Mouse (Mus musculus): ENCODE results near the gene Ifnb1. TPM values are rescaled to one million over a fixed set of nuclear protein-coding genes. Genes with fewer than 3 reads are reported as not detected.
"Not testable (repeated sequence)": the region's sequence is repeated elsewhere in the genome, so short reads cannot be mapped to it uniquely, and the experiment has no call there.

Gene Ifnb1
- total RNA-seq (2015) (not detected in 2 replicates), total RNA-seq (2017) (not detected in 2 replicates)

DNA sequence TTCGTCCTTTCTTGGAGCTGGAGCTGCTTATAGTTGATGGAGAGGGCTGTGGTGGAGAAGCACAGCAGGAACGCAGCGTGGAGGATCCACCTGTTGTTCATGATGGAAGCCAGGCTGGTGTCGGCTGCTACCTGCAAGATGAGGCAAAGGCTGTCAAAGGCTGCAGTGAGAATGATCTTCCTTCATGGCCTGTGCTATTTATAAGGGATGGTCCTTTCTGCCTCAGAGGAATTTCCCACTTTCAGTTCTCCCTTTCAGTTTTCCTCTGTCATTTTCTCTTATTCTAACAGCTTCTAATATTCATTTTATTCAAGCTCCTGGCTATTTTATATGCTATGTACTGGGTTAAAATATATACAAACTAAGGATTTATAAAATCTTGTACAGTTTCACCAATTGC lies at the start of gene Ifnb1:
Gene Ifnb1 (minus strand): TSS at position 101 of the 400 bp plus-strand sequence.
- no peak for ATAC-seq (ENCODE audit: poor library complexity, severe bottlenecking)

DNA sequence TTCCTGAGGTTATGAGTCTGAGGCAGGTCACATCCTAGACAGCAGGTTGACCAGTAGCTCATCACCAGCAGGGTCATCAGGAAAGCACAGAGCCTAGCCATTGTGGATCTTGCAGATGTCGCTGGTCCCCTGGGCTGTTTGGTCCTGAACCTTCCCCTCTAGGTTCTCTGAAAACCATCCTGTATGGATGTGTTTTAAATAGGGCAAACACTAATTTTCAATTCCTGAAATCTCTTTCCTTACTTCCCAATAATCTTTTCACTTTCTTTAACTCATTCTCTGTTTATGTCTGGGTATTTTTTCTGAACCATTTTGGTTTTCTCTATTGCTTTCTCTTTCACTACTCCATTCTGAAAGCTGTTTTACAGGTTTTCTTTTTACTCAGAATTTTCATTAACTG lies 49.1 kb upstream of the Ifnb1 start, which contains the start of gene Ifna14:
Gene Ifna14 (minus strand): TSS at position 101 of the 400 bp plus-strand sequence.
- ATAC-seq (ENCODE audit: poor library complexity, severe bottlenecking), result no peak

DNA sequence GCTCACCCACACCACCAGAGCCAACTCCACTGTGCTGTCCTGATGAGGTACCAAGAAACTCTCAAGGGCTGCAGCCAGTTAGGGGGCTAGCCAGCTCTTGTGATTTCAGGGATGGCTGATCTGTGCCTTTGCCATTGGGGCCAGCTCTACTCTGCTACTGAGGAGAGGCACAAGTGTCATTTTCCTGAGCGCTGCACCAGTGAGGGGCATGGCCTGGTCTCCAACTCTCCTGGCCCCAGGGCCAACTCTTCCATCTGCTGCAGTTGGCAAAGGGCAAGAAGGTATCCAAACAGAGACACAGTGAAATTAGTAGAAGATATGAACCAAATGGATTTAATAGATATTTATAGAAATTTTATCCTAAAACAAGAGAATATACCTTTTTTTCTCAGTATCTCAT lies 39.2 kb upstream of the Ifnb1 start:
- no peak for ATAC-seq (ENCODE audit: poor library complexity, severe bottlenecking)

DNA sequence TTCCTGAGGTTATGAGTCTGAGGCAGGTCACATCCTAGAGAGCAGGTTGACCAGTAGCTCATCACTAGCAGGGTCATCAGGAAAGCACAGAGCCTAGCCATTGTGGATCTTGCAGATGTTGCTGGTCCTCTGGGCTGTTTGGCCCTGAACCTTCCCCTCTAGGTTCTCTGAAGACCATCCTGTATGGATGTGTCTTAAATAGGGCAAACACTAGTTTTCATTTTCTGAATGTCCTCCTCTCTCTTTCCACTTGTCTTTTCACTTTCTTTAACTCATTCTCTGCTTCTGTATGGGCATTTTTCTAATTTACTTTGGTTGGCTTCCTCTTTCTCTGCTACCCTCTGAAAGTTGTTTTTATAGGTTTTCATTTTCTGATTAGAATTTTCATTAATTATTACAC lies 35.6 kb upstream of the Ifnb1 start, which contains the start of gene Ifna15:
Gene Ifna15 (minus strand): TSS at position 101 of the 400 bp plus-strand sequence.
- ATAC-seq (ENCODE audit: poor library complexity, severe bottlenecking), result not testable (repeated sequence)

DNA sequence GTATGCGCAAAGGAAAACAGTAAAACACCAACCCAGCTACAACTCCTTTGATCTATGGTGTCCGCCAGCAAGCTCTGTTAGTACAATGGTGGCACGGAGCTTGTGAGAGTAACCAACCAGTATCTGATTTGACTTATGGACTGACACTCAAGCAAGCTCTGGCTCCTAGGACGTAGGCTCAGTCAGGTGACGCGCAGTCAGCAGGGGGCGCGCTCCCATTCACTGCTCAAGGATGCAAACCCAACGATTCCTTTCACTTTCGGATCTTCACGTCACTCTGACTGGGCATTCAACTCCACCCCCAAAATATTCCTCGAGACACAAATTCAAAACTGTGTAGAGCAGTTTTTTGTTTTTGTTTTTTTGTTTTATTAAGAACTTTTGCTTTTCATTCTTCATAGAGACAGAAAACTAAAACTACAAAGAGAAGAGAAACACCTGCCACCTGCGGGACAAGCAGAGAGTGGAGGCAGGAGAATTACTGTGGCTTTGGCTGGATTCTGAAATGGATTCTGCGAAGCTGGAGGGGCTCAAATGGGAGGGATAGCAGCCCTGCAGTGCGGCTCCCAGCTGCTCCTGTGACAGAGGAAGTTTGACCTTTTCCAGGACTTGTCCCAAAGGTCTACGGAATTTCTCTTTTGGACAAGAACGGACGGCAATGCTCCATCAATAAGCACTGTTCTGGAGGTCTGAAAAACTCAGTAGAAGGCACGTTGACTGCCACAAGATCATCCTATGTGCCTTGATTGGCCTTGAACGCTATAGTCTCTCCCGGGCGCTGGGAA lies 27.8 kb upstream of the Ifnb1 start:
- ATAC-seq (ENCODE audit: poor library complexity, severe bottlenecking), result peak; percentile 99

DNA sequence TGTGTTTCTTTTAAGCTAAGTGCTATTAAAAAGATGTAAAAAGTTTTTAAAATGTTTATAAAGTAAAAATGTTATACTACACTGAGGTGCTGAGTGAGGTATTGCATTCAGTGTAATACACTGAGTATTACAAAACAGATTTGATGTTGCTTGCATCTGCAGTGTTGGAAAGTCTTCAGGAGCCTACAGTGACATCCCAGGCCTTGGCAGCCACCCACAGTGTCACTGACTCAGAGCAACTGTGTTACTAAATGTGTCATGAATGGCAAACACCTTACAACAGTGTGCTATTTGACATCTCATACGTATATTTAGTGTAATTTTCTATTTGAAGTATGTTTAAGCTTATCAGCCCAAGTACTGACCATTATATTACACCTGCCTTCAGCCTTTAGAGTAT lies 25.4 kb upstream of the Ifnb1 start:
- ATAC-seq (ENCODE audit: poor library complexity, severe bottlenecking), result no peak

DNA sequence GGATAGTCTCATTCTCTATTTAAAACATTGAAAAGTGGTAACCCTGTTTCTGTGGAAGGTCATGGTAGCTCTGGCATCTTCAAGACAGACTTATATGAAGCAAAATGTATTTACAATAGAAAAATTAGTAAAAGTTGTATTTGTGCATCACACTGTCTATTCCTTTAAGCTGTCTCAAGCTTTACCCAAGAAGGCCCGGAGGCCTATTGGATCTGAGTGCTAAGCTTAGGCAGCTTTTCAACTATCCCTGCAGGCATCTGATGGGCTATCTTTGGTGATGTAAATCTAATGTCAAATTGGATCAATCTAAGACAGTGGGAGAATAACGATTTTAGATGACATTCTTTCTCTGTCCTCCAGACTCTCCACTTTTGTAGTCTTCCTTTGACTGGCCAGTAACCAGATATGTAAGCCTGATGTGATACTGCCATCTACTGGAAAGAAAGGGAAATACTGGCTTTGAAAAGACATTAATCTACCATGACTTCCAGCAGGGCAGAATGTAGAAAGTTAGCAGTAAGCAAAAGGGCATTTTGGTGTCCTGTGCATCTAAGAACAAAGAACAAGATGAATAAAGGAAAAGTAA lies 21.2 kb upstream of the Ifnb1 start:
- ATAC-seq (ENCODE audit: poor library complexity, severe bottlenecking), result peak; percentile 99

DNA sequence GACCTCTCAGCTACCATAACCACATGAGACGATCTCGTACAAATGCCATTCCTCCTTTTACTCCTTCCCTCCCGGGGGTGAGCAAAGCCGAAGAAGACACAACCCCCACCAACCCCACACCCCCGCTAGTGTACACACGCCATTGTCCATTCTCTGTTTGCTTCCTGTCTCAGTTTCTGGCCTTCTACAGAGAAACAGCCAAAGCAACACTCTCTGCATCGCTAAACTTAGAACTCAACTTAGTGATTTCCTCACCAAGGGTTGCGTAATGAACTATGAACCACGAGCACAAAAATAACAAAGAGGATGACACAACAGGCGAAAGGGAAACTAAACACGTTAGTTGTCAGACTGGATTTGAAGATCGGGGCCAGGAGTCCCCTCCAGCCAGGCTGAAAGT lies 14.8 kb upstream of the Ifnb1 start:
- peak; percentile 95 for ATAC-seq (ENCODE audit: poor library complexity, severe bottlenecking)

DNA sequence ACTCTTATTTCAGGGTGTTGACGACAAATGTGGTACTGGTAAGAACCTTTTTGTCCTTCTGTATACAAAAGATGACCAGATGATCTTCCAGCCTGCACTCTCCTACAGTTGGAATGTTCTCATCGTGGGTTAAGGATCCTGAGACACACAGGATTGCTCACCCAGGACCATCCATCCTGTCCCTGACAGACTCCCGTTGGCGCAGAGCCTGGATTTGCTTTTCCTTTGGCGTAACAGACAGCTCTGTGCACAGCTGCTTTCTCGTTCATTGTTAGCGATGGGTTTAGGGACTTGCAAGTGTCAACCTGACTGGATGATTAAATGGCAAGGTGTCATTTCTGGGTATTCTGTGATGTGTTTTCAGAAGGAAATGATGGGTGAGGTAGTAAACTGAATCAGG lies 14.1 kb upstream of the Ifnb1 start:
- no peak for ATAC-seq (ENCODE audit: poor library complexity, severe bottlenecking)

DNA sequence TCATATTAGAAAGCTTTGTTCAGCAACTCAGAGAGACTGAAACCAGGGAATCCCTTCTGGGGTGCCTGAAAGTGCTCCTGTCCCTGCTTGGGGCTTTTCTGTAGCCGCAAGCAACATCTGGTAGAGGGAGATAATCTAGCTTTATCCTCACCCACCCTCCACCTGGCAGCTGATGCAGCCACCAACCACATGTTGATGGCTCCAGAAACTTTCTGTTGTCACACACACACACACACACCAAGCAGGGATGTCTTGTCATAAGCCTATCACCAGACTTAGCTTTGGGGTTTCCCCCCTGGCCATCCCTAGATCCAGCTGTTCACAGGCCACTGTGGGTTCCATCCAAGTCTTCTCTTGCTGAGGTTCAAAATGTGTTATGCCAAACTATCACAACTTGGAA lies 13.2 kb upstream of the Ifnb1 start:
- ATAC-seq (ENCODE audit: poor library complexity, severe bottlenecking), result no peak

DNA sequence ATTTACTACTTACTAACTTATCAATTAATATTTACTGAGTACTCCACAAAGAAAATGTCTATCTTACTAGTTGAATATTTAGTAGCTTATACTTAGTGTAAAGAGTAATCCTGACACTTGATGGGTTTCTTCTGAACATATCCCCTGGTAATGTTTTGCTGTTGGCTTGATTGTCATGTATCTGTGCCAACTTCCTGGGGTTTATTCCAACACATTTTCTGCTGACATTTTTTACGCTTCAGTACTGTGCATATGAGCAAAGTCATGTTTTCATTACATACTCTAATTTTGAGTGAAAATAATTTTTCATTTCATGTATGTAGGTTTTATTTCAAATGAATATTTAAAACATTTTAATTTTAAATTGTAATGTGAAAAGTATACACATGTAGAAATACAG lies 12.3 kb upstream of the Ifnb1 start:
- ATAC-seq (ENCODE audit: poor library complexity, severe bottlenecking), result no peak

DNA sequence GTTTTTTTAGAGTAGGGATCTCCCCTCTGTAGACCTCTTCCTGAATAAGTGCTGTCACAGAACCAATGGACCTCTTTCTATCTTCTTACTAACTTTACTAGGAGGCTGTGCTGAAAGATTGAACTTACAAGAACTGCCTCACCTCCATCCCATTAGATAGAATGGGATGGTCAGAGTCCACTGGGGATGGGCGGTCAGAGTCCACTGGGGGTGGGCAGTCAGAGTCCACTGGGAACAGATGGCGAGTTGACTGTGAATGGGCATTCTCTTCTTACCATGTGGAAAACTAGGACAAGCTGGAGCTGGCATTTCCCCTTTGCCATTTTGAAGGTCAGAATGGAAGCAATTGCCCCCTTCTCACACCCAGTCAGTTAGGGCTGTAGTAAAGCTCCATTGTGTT lies 10.9 kb upstream of the Ifnb1 start:
- no peak for ATAC-seq (ENCODE audit: poor library complexity, severe bottlenecking)

DNA sequence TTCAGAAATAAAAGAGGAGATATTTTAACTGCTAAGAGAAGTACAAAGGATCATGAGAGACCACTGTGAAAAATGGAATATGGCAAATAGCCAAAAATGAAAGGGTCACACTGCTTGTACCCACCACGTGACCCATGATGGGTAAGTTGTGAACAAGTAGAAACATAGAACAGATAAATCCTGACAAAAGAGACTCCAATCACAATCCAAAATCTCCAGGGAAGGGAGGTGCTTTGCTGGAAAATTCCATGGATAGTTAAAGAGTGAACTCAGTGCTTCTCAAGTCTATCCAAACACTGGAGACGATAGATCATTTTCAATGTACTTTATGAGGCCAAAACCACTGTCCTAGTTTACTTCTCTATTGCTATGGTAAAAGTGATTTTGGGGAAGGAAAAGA lies 8.3 kb upstream of the Ifnb1 start:
- no peak for ATAC-seq (ENCODE audit: poor library complexity, severe bottlenecking)

DNA sequence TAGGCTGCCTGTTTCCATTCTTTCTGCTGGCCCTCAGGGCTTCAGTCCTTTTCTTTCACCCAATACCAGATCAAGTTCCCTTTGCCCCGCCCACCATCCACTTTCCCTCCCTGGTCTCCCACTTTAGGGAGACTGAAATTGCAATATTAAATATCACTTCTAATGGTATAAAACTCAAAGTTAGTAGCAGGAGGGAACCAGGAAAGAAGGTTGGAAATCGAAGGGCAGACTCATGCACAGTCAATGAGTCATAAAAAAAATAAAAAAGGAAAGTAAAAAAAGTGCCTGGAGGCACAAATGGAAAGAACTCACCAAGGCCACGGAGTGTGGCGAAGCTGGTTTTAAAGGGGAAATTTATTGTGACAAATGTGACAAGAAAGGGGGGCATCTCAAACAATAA lies 7.7 kb upstream of the Ifnb1 start:
- no peak for ATAC-seq (ENCODE audit: poor library complexity, severe bottlenecking)

DNA sequence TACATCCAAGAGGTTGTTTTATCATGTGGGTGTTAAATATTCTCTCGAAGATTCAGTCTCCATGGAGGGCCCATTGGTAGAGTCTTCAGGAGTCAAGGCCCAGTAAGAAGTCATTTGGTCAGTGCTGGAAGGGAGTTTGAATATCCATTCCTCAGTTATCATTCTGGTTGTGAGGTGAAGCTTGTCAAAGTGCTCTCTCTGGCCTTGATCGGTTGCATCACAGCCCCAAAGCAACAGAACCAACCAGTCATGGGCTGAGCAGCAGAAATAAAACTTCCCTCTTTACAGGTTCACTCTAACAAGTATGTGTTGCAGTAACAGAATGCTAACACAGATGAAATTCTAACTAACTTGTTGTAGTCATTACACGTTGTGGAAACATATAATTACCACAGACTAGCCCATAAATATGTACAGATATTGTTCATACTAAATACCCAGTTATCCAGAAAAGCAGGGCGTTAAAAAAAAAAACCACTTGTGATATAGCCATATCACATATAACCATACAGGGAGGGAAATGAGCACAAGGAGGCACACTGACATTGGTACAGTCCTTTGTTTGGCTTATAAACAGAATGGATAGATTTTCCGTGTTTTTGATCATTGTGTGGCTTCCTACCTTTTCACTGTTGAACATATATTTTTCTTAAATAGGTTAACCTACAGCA lies 3.9 kb upstream of the Ifnb1 start:
- peak; percentile 61 for ATAC-seq (ENCODE audit: poor library complexity, severe bottlenecking)

DNA sequence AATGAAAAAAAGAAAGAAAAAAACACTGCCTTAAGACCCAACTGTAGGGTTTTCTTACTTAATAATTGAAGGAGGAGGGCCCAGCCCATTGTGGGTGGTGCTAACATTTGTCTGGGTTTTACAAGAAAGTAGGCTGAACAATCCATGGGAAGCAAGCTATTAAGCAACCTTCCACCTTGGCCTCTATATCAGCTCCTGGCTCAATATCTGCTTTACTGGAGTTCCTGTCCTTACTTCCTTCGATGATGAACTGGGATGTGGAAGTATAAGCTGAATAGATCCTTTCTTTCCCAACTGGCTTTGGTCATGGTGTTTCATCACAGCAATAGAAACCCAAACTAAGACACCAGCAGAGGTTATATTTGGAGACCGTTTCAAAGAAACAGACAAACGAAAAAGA lies 2.8 kb upstream of the Ifnb1 start:
- peak; percentile 36; the same call in 1 of the 2 replicates for ATAC-seq (ENCODE audit: poor library complexity, severe bottlenecking)

DNA sequence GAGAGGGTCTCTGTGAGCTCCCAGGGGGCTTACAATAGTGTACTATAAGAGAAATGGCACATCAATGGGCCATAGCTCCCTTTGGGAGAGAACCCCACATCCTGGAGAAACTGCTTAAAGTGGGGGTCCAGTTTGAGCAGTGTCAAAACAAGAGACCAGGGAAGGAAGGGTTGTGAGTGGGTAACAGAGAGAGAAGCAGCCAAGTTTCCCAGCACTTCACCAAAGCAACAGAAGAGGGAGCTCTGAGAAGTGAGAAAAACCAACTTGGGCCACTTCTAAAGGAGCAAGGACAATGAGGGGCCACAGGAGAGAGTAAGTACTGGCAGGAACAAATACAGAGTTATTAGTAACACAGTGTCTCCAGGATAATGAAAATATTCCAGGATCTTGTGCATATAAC lies 667 bp upstream of the Ifnb1 start:
- peak; percentile 56 for ATAC-seq (ENCODE audit: poor library complexity, severe bottlenecking)

DNA sequence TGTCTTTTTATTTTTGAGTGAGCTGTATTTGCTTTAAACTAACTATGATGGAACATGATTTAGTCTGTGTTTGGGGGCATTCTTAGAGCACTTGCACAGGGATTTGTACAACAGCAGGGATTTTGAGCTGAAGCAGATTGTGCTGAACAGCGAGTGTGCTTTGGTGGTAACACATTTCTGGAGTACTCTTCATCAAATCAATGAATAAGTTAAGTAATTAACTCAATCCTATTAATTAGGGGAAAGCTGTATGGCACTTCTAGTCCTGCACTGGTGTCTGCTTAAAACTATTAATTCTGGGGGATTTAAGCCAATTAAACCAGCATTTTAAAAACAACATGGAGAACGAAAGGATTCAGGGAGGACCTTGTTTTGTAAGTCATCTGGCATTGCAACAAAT lies 4.6 kb downstream of the Ifnb1 start:
- no peak for ATAC-seq (ENCODE audit: poor library complexity, severe bottlenecking)

DNA sequence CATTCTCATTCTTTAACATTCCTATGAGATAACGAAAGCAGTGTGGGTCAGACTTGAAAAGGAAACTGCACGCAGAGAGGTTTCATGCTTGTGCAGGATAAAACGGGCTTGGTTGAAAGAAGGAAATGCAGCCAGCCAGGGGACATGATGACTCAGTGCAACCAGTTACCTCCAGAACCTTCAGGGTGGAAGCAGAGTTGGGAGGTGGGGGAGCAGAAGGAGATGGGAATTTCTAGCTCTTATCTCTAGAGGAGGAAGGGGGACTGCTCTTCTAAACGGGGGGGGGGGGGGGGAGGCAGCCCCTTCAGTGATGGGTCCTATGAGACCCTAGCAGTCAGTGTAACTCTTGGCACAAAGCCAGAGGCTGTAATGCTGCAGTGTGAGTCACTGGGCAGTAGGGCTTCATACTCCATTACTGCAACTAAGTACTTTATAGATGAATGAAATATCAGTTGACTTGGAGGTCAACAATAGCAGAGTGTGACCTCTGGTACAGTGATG lies 6.8 kb downstream of the Ifnb1 start:
- ATAC-seq (ENCODE audit: poor library complexity, severe bottlenecking), result peak; percentile 52

DNA sequence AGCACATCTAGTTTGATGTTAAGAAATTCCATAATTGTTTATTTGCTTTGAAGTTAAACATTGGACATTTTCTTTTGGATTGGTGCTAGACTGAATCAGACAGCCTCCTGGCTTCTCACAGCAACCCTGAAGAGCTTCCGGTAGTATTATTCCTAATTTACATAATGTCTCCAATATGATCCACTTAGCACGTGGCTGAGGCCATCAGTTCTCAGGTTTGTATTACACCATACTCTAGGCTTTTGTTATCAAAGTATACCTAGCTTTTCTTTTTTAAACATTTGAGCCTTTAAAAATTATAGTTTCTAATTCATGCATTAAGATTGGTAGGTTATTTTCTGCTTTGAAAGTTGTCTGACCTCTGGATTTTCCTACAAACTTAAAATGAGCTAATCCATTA lies 7.3 kb downstream of the Ifnb1 start:
- ATAC-seq (ENCODE audit: poor library complexity, severe bottlenecking), result no peak

DNA sequence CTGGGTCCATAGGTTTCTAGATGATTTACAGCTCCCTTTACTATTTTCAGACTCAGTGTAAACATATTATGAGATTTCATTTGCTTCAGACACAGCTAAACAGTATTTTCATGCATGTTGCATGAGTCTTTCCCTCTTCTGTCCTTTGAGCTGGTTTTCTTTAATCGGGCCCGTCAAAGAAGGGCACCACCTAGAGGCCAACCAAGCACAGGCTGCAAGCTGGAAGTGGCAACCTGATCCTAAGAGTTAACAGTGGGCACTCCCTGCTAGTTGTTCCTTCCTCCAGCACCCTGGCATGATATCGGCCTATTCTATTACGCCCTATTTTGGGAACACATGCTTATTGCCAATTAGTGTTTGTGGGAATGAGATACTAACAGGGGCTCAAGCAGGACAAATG lies 8.2 kb downstream of the Ifnb1 start:
- ATAC-seq (ENCODE audit: poor library complexity, severe bottlenecking), result peak; percentile 83

DNA sequence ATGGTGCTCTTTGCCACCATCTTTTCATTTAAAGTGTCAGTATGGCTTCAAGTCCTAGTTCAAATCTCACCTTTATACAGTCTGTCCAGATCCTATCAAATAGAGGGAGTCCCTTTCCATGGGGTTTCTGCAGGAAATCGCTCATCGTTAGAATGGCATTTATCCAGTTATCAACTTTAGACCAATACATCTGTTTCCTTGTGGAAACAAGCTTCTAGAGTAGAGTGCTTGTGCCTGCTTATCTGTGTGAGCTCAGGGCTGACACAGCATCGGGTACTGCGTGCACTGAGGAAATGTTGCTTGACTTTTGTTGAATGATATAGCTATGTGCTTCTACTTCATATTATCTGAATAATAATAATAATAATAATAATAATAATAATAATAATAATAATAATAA lies 8.8 kb downstream of the Ifnb1 start:
- ATAC-seq (ENCODE audit: poor library complexity, severe bottlenecking), result no peak
